Mouse (Mus musculus) kidney, embryonic 15.5 days (tissue): ENCODE measurements around the gene Sel1l2. TPM values are rescaled to one million over a fixed set of nuclear protein-coding genes. Genes with fewer than 3 reads are reported as not detected.
"Not testable (repeated sequence)": the region's sequence is repeated elsewhere in the genome, so short reads cannot be mapped to it uniquely, and the experiment has no call there.

ENCODE experiments used
- ATAC-seq: fragments of 200-750 bp; cut with Nextera tagmentation; replicated peaks from 2 replicates; pipeline ENCODE4 v1.8.0; 2017; ENCODE audit warnings: moderate TSS enrichment; ENCODE audit not compliant: low FRiP score
- H3K27ac ChIP-seq: fragments of 300-500 bp; sonication (generic); 2 replicates; pipeline ENCODE4 v1.5.1; 2015; ENCODE audit warnings: mild to moderate bottlenecking, inconsistent platforms
- H3K27me3 ChIP-seq: fragments of 300-500 bp; sonication (generic); 2 replicates; pipeline ENCODE4 v1.6.1; 2015; ENCODE audit warnings: inconsistent platforms
- H3K36me3 ChIP-seq: fragments of 300-500 bp; sonication (generic); 2 replicates; pipeline ENCODE4 v1.6.1; 2015; ENCODE audit warnings: inconsistent platforms
- H3K4me1 ChIP-seq: fragments of 300-500 bp; sonication (generic); 2 replicates; pipeline ENCODE4 v1.6.1; 2015; ENCODE audit warnings: inconsistent platforms
- H3K4me2 ChIP-seq: fragments of 300-500 bp; sonication (generic); 2 replicates; pipeline ENCODE4 v1.6.1; 2015; ENCODE audit warnings: moderate library complexity, mild to moderate bottlenecking, inconsistent platforms
- H3K4me3 ChIP-seq: fragments of 300-500 bp; sonication (generic); replicated peaks from 2 replicates; pipeline ENCODE4 v1.5.1; 2015; ENCODE audit warnings: mild to moderate bottlenecking, inconsistent platforms
- H3K9ac ChIP-seq: fragments of 300-500 bp; sonication (generic); 2 replicates; pipeline ENCODE4 v1.6.1; 2015; ENCODE audit warnings: mild to moderate bottlenecking, inconsistent platforms
- H3K9me3 ChIP-seq: fragments of 300-500 bp; sonication (generic); replicated peaks from 2 replicates; pipeline ENCODE4 v1.6.1; 2016; ENCODE audit warnings: inconsistent platforms
- WGBS: fragments of 180-500 bp; shearing (Covaris S2); methylation state at CpG from one replicate; pipeline ENCODE4 v1.1.7; 2015; ENCODE audit warnings: mixed read lengths; 5-methylcytosine and 5-hydroxymethylcytosine counted together
- polyA plus RNA-seq: library from polyadenylated mRNA; unstranded; fragments of >200 nt; fragmentation: Nextera tagmentation; extraction: Ambion mirVana; gene quantifications from 2 replicates; pipeline ENCODE4 v1.2.1, GENCODE M21; 2015

The Sel1l2 gene
- polyA plus RNA-seq, 1 experiment from 2014 or later: not detected

- WGBS: 90% methylated on average over 5 of the region's 5 CpGs
- no peak overlapping the region for H3K4me2 ChIP-seq
These were observed 186.9 kb downstream of the Sel1l2 start for GRCm38 (mm10) chr2:140202573-140202972.

GRCm38 (mm10) chr2:140200713-140201112, 188.8 kb downstream of the Sel1l2 start:
- no peaks in the 10 kb centered on the region for H3K4me1 ChIP-seq
- WGBS: 66% methylated on average over 2 of the region's 2 CpGs

More at GRCm38 (mm10) chr2:140202573-140202972, 186.9 kb downstream of the Sel1l2 start:
- no peak overlapping the region for H3K27ac ChIP-seq
- H3K27me3 ChIP-seq: no peaks in the 10 kb centered on the region
- peaks cover 59% of the 10 kb centered on the region for H3K36me3 ChIP-seq
- H3K4me3 ChIP-seq: no peak overlapping the region
- H3K9ac ChIP-seq: no peak overlapping the region
- H3K9me3 ChIP-seq: no peaks in the 10 kb centered on the region
- no peak for ATAC-seq
- no peaks in the 10 kb centered on the region for H3K4me1 ChIP-seq

GRCm38 (mm10) chr2:140185685-140186210, 203.8 kb downstream of the Sel1l2 start:
- peaks cover 57% of the 10 kb centered on the region for H3K36me3 ChIP-seq
- 92% methylated on average over 3 of the region's 3 CpGs for WGBS
- H3K4me1 ChIP-seq, H3K4me3 ChIP-seq, ATAC-seq, H3K9ac ChIP-seq, H3K4me2 ChIP-seq, H3K27ac ChIP-seq, H3K27me3 ChIP-seq, H3K9me3 ChIP-seq: not testable (repeated sequence)

More at GRCm38 (mm10) chr2:140200713-140201112, 188.8 kb downstream of the Sel1l2 start:
- Histone ChIP-seq H3K27me3 (no peaks in the 10 kb centered on the region), H3K36me3 (peaks cover 51% of the 10 kb centered on the region), H3K4me3 (no peak overlapping the region), H3K9ac (no peak overlapping the region), H3K9me3 (no peaks in the 10 kb centered on the region), H3K4me2 (no peak overlapping the region), H3K27ac (no peak overlapping the region)
- no peak for ATAC-seq

Other genes starting within 250 kb of the Sel1l2 start
- not detected in 2 replicates for gene Gm17374, start 237.7 kb downstream of the Sel1l2 start, polyA plus RNA-seq
- gene Esf1, start 219.1 kb downstream of the Sel1l2 start, polyA plus RNA-seq: 29.0 and 31.7 TPM in 2 replicates
- 25.5 and 28.2 TPM in 2 replicates for gene Ndufaf5, start 219.1 kb downstream of the Sel1l2 start, polyA plus RNA-seq
- 31.7 and 34.8 TPM in 2 replicates for gene Macrod2, start 5.6 kb upstream of the Sel1l2 start, polyA plus RNA-seq